Mouse (Mus musculus) frontal cortex, adult (tissue): ENCODE measurements around the gene Il1f8.
A peak's percentile ranks its signal among the peaks of the same experiment; 100 is the strongest.
"Not testable (repeated sequence)": the region's sequence is repeated elsewhere in the genome, so short reads cannot be mapped to it uniquely, and the experiment has no call there.

Experiments used
- ATAC-seq: cut with Nextera tagmentation; 2 replicates; pipeline ENCODE4 v1.9.2; 2017; ENCODE audit warnings: mild to moderate bottlenecking, moderate library complexity, mixed read lengths; ENCODE audit not compliant: low TSS enrichment

The Il1f8 gene

GRCm38 (mm10) chr2:24152861-24153260 is at the start of gene Il1f8:
TSS of gene Il1f8 (plus strand) at chr2:24153161.
- ATAC-seq: no peak

- no peak for ATAC-seq
These were observed 49.2 kb upstream of the Il1f8 start for GRCm38 (mm10) chr2:24103619-24104289.

GRCm38 (mm10) chr2:24109085-24109484 is 43.9 kb upstream of the Il1f8 start:
- peak; percentile 88 for ATAC-seq

- ATAC-seq: no peak
These were observed 18.6 kb upstream of the Il1f8 start for GRCm38 (mm10) chr2:24134373-24134772.

GRCm38 (mm10) chr2:24181683-24182331 is 28.8 kb downstream of the Il1f8 start:
- peak; percentile 93 for ATAC-seq

- ATAC-seq: not testable (repeated sequence)
These were observed 29.6 kb downstream of the Il1f8 start for GRCm38 (mm10) chr2:24182423-24183147.

- not testable (repeated sequence) for ATAC-seq
These were observed 31.1 kb downstream of the Il1f8 start for GRCm38 (mm10) chr2:24184092-24184491.

GRCm38 (mm10) chr2:24186176-24186575 is 33.2 kb downstream of the Il1f8 start, which contains the start of gene Il1f9:
TSS of gene Il1f9 (plus strand) at chr2:24186476.
- ATAC-seq: no peak

GRCm38 (mm10) chr2:24187585-24187984 is 34.6 kb downstream of the Il1f8 start:
- ATAC-seq: no peak

GRCm38 (mm10) chr2:24188189-24188588 is 35.2 kb downstream of the Il1f8 start:
- no peak for ATAC-seq
